Mouse (Mus musculus): ENCODE results near the gene Eml2. TPM values are rescaled to one million over a fixed set of nuclear protein-coding genes. Genes with fewer than 3 reads are reported as not detected.

The Eml2 gene
- total RNA-seq, 2 experiments from 2014 or later: 5.5 to 8.0 TPM

- peak; percentile 76 for ATAC-seq (replicated peaks; ENCODE audit: poor library complexity)
Observed at GRCm38 (mm10) chr7:19227883-19228792, 51.9 kb downstream of the Eml2 start, which contains the start of gene Opa3. Gene Opa3 (plus strand): TSS chr7:19228334.

- no peak for ATAC-seq (replicated peaks; ENCODE audit: poor library complexity)
Observed at GRCm38 (mm10) chr7:19228793-19229148, 52.5 kb downstream of the Eml2 start.

GRCm38 (mm10) chr7:19229404-19229803 is 53.2 kb downstream of the Eml2 start:
- no peak for ATAC-seq (replicated peaks; ENCODE audit: poor library complexity)

- ATAC-seq (replicated peaks; ENCODE audit: poor library complexity): no peak
Observed at GRCm38 (mm10) chr7:19230041-19230580, 53.9 kb downstream of the Eml2 start.

- no peak for ATAC-seq (replicated peaks; ENCODE audit: poor library complexity)
Observed at GRCm38 (mm10) chr7:19230899-19231298, 54.7 kb downstream of the Eml2 start.

- no peak for ATAC-seq (replicated peaks; ENCODE audit: poor library complexity)
Observed at GRCm38 (mm10) chr7:19231849-19232248, 55.6 kb downstream of the Eml2 start.

GRCm38 (mm10) chr7:19234652-19235051 is 58.4 kb downstream of the Eml2 start:
- ATAC-seq (replicated peaks; ENCODE audit: poor library complexity): no peak

GRCm38 (mm10) chr7:19235092-19235671 is 59.0 kb downstream of the Eml2 start:
- ATAC-seq (replicated peaks; ENCODE audit: poor library complexity): peak; percentile 41

GRCm38 (mm10) chr7:19236411-19236810 is 60.2 kb downstream of the Eml2 start:
- ATAC-seq (replicated peaks; ENCODE audit: poor library complexity): no peak

GRCm38 (mm10) chr7:19238344-19238743 is 62.1 kb downstream of the Eml2 start:
- no peak for ATAC-seq (replicated peaks; ENCODE audit: poor library complexity)

- ATAC-seq (replicated peaks; ENCODE audit: poor library complexity): peak; percentile 93
Observed at GRCm38 (mm10) chr7:19239423-19239822, 63.2 kb downstream of the Eml2 start.

GRCm38 (mm10) chr7:19239986-19240385 is 63.8 kb downstream of the Eml2 start:
- peak; percentile 46 for ATAC-seq (replicated peaks; ENCODE audit: poor library complexity)

- ATAC-seq (replicated peaks; ENCODE audit: poor library complexity): no peak
Observed at GRCm38 (mm10) chr7:19240905-19241463, 64.8 kb downstream of the Eml2 start.

GRCm38 (mm10) chr7:19242005-19242404 is 65.8 kb downstream of the Eml2 start:
- ATAC-seq (replicated peaks; ENCODE audit: poor library complexity): no peak

- ATAC-seq (replicated peaks; ENCODE audit: poor library complexity): no peak
Observed at GRCm38 (mm10) chr7:19243858-19244257, 67.6 kb downstream of the Eml2 start.

GRCm38 (mm10) chr7:19245083-19245482 is 68.9 kb downstream of the Eml2 start:
- ATAC-seq (replicated peaks; ENCODE audit: poor library complexity): no peak

GRCm38 (mm10) chr7:19246855-19247254 is 70.6 kb downstream of the Eml2 start:
- peak; percentile 40 for ATAC-seq (replicated peaks; ENCODE audit: poor library complexity)

- ATAC-seq (replicated peaks; ENCODE audit: poor library complexity): no peak
Observed at GRCm38 (mm10) chr7:19247511-19247910, 71.3 kb downstream of the Eml2 start.

- ATAC-seq (replicated peaks; ENCODE audit: poor library complexity): no peak
Observed at GRCm38 (mm10) chr7:19252078-19252477, 75.9 kb downstream of the Eml2 start.

GRCm38 (mm10) chr7:19253437-19253836 is 77.2 kb downstream of the Eml2 start:
- no peak for ATAC-seq (replicated peaks; ENCODE audit: poor library complexity)

- no peak for ATAC-seq (replicated peaks; ENCODE audit: poor library complexity)
Observed at GRCm38 (mm10) chr7:19255395-19255794, 79.2 kb downstream of the Eml2 start.
